Mouse (Mus musculus) ES-E14 (cell line): Measurements from ENCODE around the gene Olfr1087. TPM values are rescaled to one million over a fixed set of nuclear protein-coding genes. Genes with fewer than 3 reads are reported as not detected.
"Not testable (repeated sequence)": the region's sequence is repeated elsewhere in the genome, so short reads cannot be mapped to it uniquely, and the experiment has no call there.

Experiments used
- DNase-seq: peaks from one replicate; pipeline ENCODE4 v3.0.0-alpha.2; 2013; ENCODE audit warnings: low read depth, low spot score
- H3K27ac ChIP-seq: 2 replicates; pipeline ENCODE4 v1.5.1; 2012; ENCODE audit warnings: low read depth, mild to moderate bottlenecking, low read length, moderate library complexity, mixed read lengths; ENCODE audit not compliant: poor library complexity, insufficient read depth, severe bottlenecking
- H3K36me3 ChIP-seq: 2 replicates; pipeline ENCODE4 v1.6.1; 2012; ENCODE audit warnings: mild to moderate bottlenecking, low read length, moderate library complexity, mixed read lengths; ENCODE audit not compliant: control insufficient read depth, poor library complexity, insufficient read depth, severe bottlenecking
- H3K4me1 ChIP-seq, 2 experiments: fragments of 150-350 bp in 1 of 2; sonication (generic) in 1 of 2; 2 replicates each; pipeline ENCODE4 v1.6.1; 2012; ENCODE audit warnings: low read length in 2 of 2, mild to moderate bottlenecking in 1 of 2, mixed read lengths in 1 of 2; ENCODE audit not compliant: control insufficient read depth in 2 of 2, insufficient read depth in 2 of 2, poor library complexity in 1 of 2
- H3K4me3 ChIP-seq, 2 experiments: fragments of 150-350 bp in 1 of 2; sonication (generic) in 1 of 2; 2 replicates each; pipeline ENCODE4 v1.5.1; 2012; ENCODE audit warnings: low read length in 2 of 2, low read depth in 1 of 2, mild to moderate bottlenecking in 1 of 2, mixed read lengths in 1 of 2; ENCODE audit not compliant: insufficient read depth in 1 of 2, poor library complexity in 1 of 2, severe bottlenecking in 1 of 2
- H3K9ac ChIP-seq: 2 replicates; pipeline ENCODE4 v1.6.1; 2012; ENCODE audit warnings: low read depth, mild to moderate bottlenecking, low read length, mixed read lengths; ENCODE audit not compliant: poor library complexity, insufficient read depth, severe bottlenecking
- H3K9me3 ChIP-seq: fragments of 150-350 bp; sonication (generic); 2 replicates; pipeline ENCODE4 v1.6.1; 2012; ENCODE audit warnings: low read depth, mild to moderate bottlenecking, low read length; ENCODE audit not compliant: control insufficient read depth, insufficient read depth
- CHD2 ChIP-seq: IDR thresholded peaks from 2 replicates; pipeline ENCODE4 v1.6.1; 2014; ENCODE audit warnings: mild to moderate bottlenecking, low read depth, low read length, inconsistent platforms
- HCFC1 ChIP-seq: IDR thresholded peaks from 2 replicates; pipeline ENCODE4 v1.6.1; 2012; ENCODE audit warnings: low read length, inconsistent platforms, borderline replicate concordance; ENCODE audit not compliant: insufficient read depth
- MAFK ChIP-seq: IDR thresholded peaks from 2 replicates; pipeline ENCODE4 v1.6.1; 2014; ENCODE audit warnings: mild to moderate bottlenecking, low read depth, low read length, inconsistent platforms; ENCODE audit not compliant: insufficient read depth
- ZC3H11A ChIP-seq: IDR thresholded peaks from 2 replicates; pipeline ENCODE4 v1.6.1; 2012; ENCODE audit warnings: low read depth, mild to moderate bottlenecking, inconsistent platforms, low read length, borderline replicate concordance
- ZNF384 ChIP-seq: IDR thresholded peaks from 2 replicates; pipeline ENCODE4 v1.6.1; 2012; ENCODE audit warnings: low read depth, low read length, inconsistent platforms
- in situ Hi-C, 2 experiments: fragments of 600-800 bp; cut with MboI; formaldehyde crosslinking; loops; one replicate each; pipeline ENCODE4 v1.15.1; 2025; ENCODE audit warnings: low sequenced_read_pairs in 2 of 2, inconsistent platforms in 1 of 2; ENCODE audit not compliant: unreplicated experiment in 2 of 2
- total RNA-seq: library from RNA; depleted of rRNA; stranded (reverse); fragments of 300-350 nt; gene quantifications from 2 replicates; pipeline ENCODE4 v1.2.3, GENCODE M21; 2012; rRNA removed

Olfr1087 gene
- total RNA-seq: not detected in 2 replicates

GRCm38 (mm10) chr2:86698295-86698694 is at the start of gene Olfr1087:
Gene Olfr1087, minus strand, starts transcription at chr2:86698395.
- TF ChIP-seq HCFC1: no peak
- TF ChIP-seq ZNF384: no peak
- TF ChIP-seq ZC3H11A: no peak
- no peak for TF ChIP-seq MAFK
- TF ChIP-seq CHD2: no peak
- Histone ChIP-seq H3K27ac (no peak within 1 kb of the TSS), H3K9ac (no peak within 1 kb of the TSS), H3K4me3 (no peak within 1 kb of the TSS), H3K9me3 (no peaks in the 10 kb centered on the region), H3K4me1 (no peaks in the 10 kb centered on the region), H3K36me3 (no peaks in the 10 kb centered on the region)
- in situ Hi-C loops: no loop called here
- no peak for DNase-seq

- in situ Hi-C loops: no loop called here
- Histone ChIP-seq H3K27ac (no peak within 1 kb of the TSS), H3K9ac (no peak within 1 kb of the TSS), H3K4me1 (no peaks in the 10 kb centered on the region), H3K4me3 (no peak within 1 kb of the TSS), H3K9me3 (no peaks in the 10 kb centered on the region), H3K36me3 (no peaks in the 10 kb centered on the region)
- DNase-seq: no peak
- TF ChIP-seq ZC3H11A: no peak
- TF ChIP-seq HCFC1: no peak
- no peak for TF ChIP-seq CHD2
- TF ChIP-seq MAFK: no peak
- no peak for TF ChIP-seq ZNF384
Measured at GRCm38 (mm10) chr2:86733601-86734000, 35.4 kb upstream of the Olfr1087 start, which contains the start of gene Olfr1089. Gene Olfr1089, minus strand, starts transcription at chr2:86733701.

- no peak for DNase-seq
- Histone ChIP-seq H3K4me1 (no peaks in the 10 kb centered on the region), H3K27ac (no peak within 1 kb of the TSS), H3K36me3 (no peaks in the 10 kb centered on the region), H3K4me3 (no peak within 1 kb of the TSS), H3K9ac (no peak within 1 kb of the TSS), H3K9me3 (no peaks in the 10 kb centered on the region)
- TF ChIP-seq ZC3H11A (no peak), ZNF384 (no peak), MAFK (no peak), HCFC1 (no peak), CHD2 (no peak)
- in situ Hi-C loops: no loop called here
Measured at GRCm38 (mm10) chr2:86679992-86680391, 18.2 kb downstream of the Olfr1087 start, which contains the start of gene Olfr1086. Gene Olfr1086, minus strand, starts transcription at chr2:86680092.

- Histone ChIP-seq H3K36me3 (no peaks in the 10 kb centered on the region), H3K27ac (no peak within 1 kb of the TSS), H3K4me1 (no peaks in the 10 kb centered on the region), H3K9me3 (no peaks in the 10 kb centered on the region), H3K9ac (no peak within 1 kb of the TSS), H3K4me3 (no peak within 1 kb of the TSS)
- TF ChIP-seq CHD2: no peak
- TF ChIP-seq HCFC1: no peak
- no peak for TF ChIP-seq ZNF384
- no peak for TF ChIP-seq MAFK
- no peak for TF ChIP-seq ZC3H11A
- in situ Hi-C loops: no loop called here
- no peak for DNase-seq
Measured at GRCm38 (mm10) chr2:86661919-86662318, 36.3 kb downstream of the Olfr1087 start, which contains the start of gene Olfr1085. Gene Olfr1085, minus strand, starts transcription at chr2:86662019.

- H3K27ac ChIP-seq, in situ Hi-C loops, H3K4me3 ChIP-seq, DNase-seq, H3K9me3 ChIP-seq, H3K9ac ChIP-seq, H3K36me3 ChIP-seq, H3K4me1 ChIP-seq: not testable (repeated sequence)
Measured at GRCm38 (mm10) chr2:86639625-86640024, 58.6 kb downstream of the Olfr1087 start, which contains the start of gene Olfr1084. Gene Olfr1084, minus strand, starts transcription at chr2:86639725.

Other genes with a start within 250 kb of the Olfr1087 start
- not detected in 2 replicates for gene Olfr1065, start 247.8 kb downstream of the Olfr1087 start, total RNA-seq
- not detected in 2 replicates for gene Olfr1066, start 242.1 kb downstream of the Olfr1087 start, total RNA-seq
- gene Olfr228, start 211.0 kb downstream of the Olfr1087 start, total RNA-seq: not detected in 2 replicates
- gene Olfr1076, start 189.9 kb downstream of the Olfr1087 start, total RNA-seq: not detected in 2 replicates
- gene Olfr1079, start 155.9 kb downstream of the Olfr1087 start, total RNA-seq: not detected in 2 replicates
- gene Olfr1080, start 140.2 kb downstream of the Olfr1087 start, total RNA-seq: not detected in 2 replicates
- gene Olfr1082, start 99.4 kb downstream of the Olfr1087 start, total RNA-seq: not detected in 2 replicates
- gene Olfr1084, start 58.7 kb downstream of the Olfr1087 start, total RNA-seq: not detected in 2 replicates
- not detected in 2 replicates for gene Olfr1085, start 36.4 kb downstream of the Olfr1087 start, total RNA-seq
- gene Olfr1086, start 18.3 kb downstream of the Olfr1087 start, total RNA-seq: not detected in 2 replicates
- gene Olfr1089, start 35.3 kb upstream of the Olfr1087 start, total RNA-seq: not detected in 2 replicates
- not detected in 2 replicates for gene Olfr1090, start 60.6 kb upstream of the Olfr1087 start, total RNA-seq
- not detected in 2 replicates for gene Olfr1093, start 84.1 kb upstream of the Olfr1087 start, total RNA-seq
- not detected in 2 replicates for gene Olfr141, start 111.6 kb upstream of the Olfr1087 start, total RNA-seq
- not detected in 2 replicates for gene Olfr1094, start 126.3 kb upstream of the Olfr1087 start, total RNA-seq
- not detected in 2 replicates for gene Olfr1095, start 153.3 kb upstream of the Olfr1087 start, total RNA-seq
- not detected in 2 replicates for gene Gm13723, start 176.4 kb upstream of the Olfr1087 start, total RNA-seq
- not detected in 2 replicates for gene Olfr1097, start 193.8 kb upstream of the Olfr1087 start, total RNA-seq
- not detected in 2 replicates for gene Olfr1098, start 226.2 kb upstream of the Olfr1087 start, total RNA-seq